Mouse (Mus musculus) c-Kit-positive CD71-positive TER-119-negative erythroid progenitor cells, embryonic 14.5 days (primary cell): Measurements from ENCODE around the gene Ptpn11.

Source experiments
- DNase-seq: peaks from one replicate; pipeline ENCODE4 v3.0.0-alpha.2; 2013; ENCODE audit warnings: low read depth

Ptpn11 gene

GRCm38 (mm10) chr5:121125563-121125962 is 65.6 kb downstream of the Ptpn11 start:
- no peak for DNase-seq

DNA sequence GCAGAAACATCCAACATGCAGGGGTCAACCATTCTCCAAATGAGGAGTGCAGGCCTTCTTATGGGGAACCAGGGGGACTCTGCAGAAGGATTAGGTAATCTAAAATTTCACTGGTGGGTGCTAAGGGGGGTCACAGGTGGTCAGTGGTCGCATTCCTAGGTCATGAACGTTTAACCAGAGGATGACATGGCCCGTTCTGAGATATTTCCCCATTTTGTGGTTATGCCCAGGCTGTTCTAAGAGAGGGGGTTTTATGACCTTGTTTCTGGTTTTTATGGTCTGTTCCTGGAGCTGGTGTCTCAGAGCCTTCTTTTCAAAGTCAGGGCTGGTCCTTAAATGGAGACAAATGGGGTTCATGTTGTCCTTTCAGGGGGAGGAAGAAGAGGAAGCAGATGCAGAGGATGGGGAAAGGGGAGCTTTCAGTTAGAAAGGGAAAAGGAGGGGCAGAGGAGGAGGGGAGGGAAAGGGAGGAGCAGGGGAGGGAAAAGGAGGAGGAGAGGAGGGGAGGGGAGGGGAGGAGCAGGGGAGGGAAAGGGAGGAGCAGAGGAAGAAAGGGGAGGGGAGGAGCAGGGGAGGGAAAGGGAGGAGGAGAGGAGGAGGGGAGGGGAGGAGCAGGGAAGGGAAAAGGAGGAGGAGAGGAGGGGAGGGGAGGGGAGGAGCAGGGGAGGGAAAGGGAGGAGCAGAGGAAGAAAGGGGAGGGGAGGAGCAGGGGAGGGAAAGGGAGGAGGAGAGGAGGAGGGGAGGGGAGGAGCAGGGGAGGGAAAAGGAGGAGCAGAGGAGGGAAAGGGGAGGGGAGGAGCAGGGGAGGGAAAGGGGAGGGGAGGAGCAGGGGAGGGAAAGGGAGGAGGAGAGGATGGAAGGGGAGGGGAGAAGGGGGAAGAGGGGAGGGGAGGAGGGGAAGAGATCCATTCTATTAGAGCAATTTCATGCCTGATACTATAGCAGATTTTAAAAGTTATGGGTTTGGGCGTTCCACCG is 66.7 kb downstream of the Ptpn11 start:
- DNase-seq: no peak

GRCm38 (mm10) chr5:121123399-121123798 is 67.8 kb downstream of the Ptpn11 start:
- DNase-seq: no peak

DNA sequence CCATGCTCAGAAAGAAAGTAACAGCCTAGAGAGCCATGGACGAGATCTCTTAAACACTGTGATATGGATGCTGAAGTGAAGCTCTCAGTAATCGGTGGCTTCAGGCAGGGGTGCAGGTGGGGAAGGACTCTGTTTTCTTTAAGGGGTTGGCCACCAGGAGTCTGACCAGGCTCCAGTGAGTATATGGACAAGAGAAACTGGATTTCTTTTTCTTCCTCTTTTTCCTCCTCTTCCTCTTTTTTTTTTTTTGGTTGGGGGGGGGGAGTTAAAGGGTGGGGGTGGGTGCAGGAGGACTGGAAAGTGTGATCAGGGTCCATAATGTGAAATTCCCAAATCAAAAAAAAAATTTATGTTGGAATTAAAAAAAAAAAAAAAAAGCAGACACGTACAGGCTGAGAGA is 68.6 kb downstream of the Ptpn11 start:
- DNase-seq: no peak

DNA sequence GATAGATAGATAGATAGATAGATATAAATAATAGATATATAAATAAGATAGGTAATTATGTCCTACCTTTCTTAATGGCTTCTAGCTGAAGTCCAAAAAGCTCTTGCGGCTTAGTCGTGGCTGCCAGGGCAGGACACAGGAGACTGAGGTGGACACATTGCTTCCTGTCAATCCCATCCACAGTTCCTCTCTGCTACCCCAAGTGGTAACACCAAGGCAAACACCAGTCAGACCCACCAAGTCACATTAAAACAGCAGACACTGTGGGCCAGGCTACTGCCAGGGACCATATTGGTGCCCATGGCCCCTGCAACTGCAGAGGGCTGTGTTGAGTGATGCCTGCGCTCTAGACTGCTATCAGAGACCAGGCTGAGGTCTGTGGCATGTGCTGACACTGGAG is 69.2 kb downstream of the Ptpn11 start:
- no peak for DNase-seq

DNA sequence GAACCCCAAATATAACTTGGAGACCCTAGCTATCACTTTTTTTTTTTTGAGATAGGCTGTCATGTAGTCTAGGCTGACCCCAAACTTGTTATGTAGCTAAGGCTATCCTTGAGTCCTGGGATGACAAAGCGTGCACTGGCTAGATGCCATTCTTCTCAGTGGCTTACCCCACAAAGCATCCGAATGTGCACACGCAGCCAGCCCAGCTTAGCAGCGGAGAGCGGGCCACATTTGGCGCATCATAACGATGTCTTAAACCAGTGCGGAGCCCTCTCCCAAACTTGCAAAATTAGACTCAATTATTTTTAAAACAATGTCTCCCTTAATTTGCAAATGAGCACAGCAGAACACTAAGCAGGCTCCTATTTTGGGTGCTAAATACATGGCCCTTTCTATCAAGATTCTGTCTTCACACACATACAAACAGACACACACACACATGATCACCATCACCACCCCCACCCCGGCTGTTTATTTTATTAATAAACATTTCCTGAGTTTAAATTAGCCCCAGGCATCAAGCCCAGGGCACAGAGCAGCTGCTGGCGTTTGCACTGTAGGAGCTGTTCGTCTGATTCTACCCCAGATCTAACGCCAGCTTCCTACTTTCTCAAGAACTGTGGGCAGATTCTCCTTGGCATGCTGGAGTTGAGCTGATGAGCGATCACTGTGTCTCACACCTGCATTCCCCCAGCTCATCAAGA is 71.7 kb downstream of the Ptpn11 start:
- no peak for DNase-seq

GRCm38 (mm10) chr5:121118345-121118744 is 72.9 kb downstream of the Ptpn11 start:
- DNase-seq: no peak

DNA sequence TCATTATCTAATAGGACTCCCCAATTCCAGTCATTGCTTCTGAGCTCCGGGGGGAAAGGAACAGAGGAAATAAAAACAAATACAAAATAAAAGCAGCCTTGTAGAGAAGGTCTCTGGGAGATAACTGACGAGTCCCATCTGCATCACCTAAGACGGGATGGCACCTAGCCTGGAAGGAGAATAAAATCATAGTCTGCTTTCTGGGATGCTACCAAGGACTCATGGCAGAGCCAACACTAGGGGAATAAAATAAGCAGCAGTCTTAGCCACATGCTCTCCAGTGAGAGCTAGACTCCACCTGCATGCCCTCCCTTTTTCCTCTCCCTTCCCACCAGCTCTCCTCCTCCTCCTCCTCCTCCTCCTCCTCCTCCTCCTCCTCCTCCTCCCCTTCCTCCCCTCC is 74.3 kb downstream of the Ptpn11 start:
- no peak for DNase-seq

DNA sequence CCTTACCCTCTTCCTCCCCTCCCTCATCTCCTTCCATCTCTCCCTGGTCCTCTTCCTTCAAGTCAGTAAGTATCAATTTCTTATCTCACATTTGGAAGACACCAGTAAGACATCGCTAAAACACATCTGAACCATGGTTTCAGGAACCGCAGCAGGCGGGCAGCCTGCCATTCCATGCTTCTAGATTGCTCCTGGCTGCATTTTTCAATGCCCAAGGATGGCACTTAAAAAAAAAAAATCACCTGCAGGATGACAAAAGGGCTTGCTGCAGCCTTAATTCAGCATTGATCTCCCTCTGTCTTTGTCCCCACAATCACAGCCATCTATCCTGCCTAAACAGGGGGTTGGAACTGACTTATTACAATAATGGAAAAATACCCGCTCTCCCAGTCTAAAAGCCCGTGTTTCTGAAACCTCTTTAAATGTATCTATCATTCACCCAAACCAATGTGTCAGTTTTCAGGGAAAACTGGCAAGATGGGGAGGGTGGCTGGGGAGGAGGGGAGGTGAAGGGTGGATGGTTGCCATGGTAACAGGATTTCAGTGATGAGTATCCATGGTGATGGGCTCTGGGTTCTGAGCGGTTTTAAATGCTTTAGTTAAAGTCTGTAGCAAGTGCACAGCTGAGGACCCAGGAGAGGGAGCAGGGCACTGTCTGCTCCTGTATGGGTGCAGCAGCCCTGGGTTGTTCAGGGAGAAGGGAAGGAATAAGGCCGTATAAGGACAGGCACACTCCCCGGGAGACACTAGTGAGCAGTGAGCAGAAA is 75.6 kb downstream of the Ptpn11 start:
- DNase-seq: no peak

- DNase-seq: no peak
Observed at GRCm38 (mm10) chr5:121114151-121114550, 77.0 kb downstream of the Ptpn11 start.

DNA sequence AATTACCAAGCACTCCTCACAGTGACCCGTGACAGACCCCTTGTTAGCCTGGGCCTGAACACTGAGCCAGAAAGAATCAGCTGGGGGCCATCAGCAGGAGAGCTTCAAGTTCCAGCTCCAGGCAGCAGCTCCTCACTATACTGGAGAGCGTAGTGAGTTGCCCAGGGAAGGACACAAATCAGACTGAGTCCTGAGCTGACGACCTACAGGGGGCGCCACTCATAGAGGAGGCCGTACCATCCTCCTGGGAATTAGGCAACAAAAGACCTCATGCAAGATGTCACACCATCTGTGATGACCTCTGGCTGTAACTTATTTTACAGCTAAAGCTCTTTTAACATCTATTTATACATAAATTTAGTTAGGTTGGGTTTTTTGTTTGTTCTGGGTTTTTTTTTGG is 78.8 kb downstream of the Ptpn11 start:
- no peak for DNase-seq

DNA sequence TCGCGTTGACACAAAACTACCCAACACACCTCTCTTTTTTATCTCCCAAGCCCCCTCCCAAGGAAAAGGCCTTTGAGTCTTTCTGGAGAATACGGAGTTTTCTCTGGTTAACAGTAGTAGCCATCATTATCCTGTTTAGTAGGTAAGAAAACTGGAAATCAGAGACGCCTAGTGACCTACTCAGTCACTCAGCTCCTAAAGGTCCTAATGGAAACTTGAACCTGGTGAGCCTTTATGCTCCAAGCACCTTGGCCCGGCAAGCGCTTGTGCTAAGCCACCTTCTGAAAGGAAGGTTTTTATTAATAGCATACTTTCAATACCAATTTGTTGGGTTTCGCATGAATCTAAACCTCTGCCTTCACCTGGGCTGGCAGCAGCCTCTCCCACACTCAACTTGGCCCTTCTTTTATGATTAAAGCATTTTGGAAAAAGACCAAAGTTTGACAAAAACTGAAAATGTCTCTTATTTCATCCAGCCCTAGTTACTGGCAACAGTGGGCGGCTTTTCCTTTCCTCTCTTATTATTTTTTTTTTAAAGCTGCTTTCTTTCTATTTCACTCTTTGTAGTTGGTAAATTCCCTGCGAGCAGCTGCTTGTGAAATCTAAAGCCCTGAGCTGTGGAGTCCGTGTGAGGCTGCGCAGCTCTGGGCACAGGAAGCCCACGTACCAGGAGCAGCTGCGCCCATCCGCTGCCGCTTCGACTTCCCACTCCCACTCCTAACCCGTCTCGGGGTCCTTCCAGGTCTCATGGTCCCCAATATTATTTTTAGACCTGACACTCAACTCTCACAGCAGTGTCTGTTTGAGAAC is 79.9 kb downstream of the Ptpn11 start:
- DNase-seq: no peak

GRCm38 (mm10) chr5:121109185-121109584 is 82.0 kb downstream of the Ptpn11 start:
- no peak for DNase-seq

GRCm38 (mm10) chr5:121106913-121107312 is 84.3 kb downstream of the Ptpn11 start:
- DNase-seq: no peak

DNA sequence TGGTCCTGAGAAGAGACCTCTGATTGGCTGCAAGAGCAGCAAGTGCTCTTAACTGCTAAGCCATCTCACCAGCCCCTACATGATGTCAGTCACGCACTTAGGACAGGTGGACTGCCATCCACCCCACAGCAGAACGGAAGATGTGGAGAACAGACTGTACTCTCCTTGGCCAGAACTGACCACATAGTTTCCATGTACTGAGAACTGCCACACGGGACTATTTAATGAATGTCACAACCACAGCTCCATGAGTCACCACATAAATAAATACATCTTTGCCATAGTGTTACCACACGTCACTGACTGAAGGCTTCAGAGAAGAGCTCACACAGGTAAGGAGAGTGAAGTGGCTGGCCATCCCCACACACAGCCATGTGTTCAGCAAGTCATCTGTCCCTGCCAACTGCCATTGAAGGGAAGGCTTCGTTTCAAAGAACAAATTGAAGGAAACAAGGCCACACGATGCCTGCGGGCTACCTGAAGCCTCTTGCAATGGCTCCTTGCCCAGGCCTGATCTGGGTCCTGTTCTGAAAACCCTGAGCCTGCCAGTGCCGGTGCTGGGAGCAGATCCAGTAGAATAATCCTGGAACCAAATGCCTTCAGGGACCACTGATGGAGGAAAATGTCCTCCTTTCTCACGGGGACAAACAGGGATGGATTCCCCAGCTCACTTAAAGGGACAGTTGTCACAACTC is 90.2 kb downstream of the Ptpn11 start:
- DNase-seq: no peak

DNA sequence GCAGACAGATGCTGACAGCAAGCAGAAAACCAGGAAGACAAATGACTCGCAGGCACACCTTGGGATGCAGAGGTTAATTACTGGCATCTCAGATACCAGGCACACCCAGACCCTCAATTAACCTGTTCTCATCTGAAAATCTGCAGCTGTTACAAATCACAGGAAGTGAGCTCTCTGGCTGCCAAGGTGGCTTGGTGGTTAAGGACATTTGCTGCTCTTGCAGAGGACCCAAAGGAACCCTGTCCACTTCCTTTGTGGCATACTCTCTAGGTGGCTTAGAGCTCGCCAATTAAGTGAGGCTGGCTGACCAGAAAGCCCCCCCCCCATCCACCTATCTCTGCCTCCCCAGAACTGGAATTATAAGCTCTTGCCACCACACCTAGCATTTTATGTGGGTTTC is 91.1 kb downstream of the Ptpn11 start:
- no peak for DNase-seq

DNA sequence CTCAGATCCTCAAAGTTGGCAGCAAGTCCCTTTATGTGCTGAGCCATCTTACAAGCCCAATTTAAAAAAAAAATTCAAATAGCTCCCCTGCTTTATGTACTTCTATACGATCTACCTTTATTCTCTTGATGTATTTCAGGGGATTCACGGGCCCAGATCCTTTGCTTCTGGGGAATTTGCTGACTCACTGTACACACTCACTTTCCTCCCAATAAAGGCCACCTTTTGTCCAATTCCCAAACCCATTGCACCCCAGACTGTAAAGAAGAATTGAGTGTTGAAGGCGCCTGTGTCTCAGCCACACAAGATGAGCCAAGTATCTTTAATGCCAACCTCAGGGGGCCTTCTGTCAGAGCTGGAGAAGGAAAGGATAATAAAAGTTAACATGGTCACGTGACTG is 93.2 kb downstream of the Ptpn11 start:
- no peak for DNase-seq

- no peak for DNase-seq
Observed at GRCm38 (mm10) chr5:121096744-121097143, 94.5 kb downstream of the Ptpn11 start.

GRCm38 (mm10) chr5:121093281-121093680 is 97.9 kb downstream of the Ptpn11 start:
- no peak for DNase-seq

DNA sequence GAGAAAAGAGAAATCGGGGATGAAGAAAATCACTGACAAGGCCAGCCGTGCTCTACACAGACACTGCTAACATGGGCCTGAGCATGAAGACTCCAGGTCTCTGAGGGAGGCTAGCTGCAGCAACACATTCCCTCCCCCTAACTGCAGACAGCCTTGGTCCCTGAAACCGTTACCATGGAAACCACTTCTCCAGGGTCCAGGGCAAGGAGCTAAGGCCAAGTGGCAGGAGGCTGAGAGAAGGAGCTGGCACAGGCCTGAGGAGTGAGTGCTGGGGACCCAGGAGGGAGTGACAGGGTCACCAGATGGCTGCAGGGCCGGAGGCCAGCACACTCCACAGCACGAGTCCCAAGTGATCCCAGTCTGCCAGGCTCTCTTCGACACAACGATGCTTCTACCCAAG is 101.5 kb downstream of the Ptpn11 start:
- no peak for DNase-seq

- DNase-seq: no peak
Observed at GRCm38 (mm10) chr5:121087733-121088132, 103.5 kb downstream of the Ptpn11 start.
